Mouse (Mus musculus): ENCODE measurements at regions not wholly inside any gene's neighbourhood (a gene's known extent, or its start where the extent isn't known, plus 50 kb on each side); places are given as distances from the start of the nearest gene placed in this dataset.

- no peak for ATAC-seq
- H3K4me1 ChIP-seq (ENCODE audit: insufficient read depth, low read depth, low read length), result no peaks in the 10 kb centered on the region
- TF ChIP-seq EP300 (IDR thresholded peaks at IDR 0.05) (no peak), CTCF (IDR thresholded peaks at IDR 0.05) (no peak)
- DNase-seq (ENCODE audit: low spot score), result no peak
- WGBS, result 87% methylated on average over 3 of the region's 3 CpGs
- H3K4me2 ChIP-seq (replicated peaks; ENCODE audit: low read depth, low read length), result no peak overlapping the region
- H3K27me3 ChIP-seq (replicated peaks; ENCODE audit: insufficient read depth, low read length), result no peaks in the 10 kb centered on the region
- no peak overlapping the region for H3K9ac ChIP-seq (replicated peaks; ENCODE audit: low read depth)
- H3K4me3 ChIP-seq (ENCODE audit: low read depth, low read length), result no peak overlapping the region
- H3K9me3 ChIP-seq (ENCODE audit: low read length), result no peaks in the 10 kb centered on the region
- no peaks in the 10 kb centered on the region for H3K36me3 ChIP-seq (ENCODE audit: insufficient read depth, low read length)
- H3K27ac ChIP-seq (ENCODE audit: low read length), result no peak overlapping the region
Measured at GRCm38 (mm10) chr12:102057979-102058378, 70.6 kb upstream of the Slc24a4 start.

DNA sequence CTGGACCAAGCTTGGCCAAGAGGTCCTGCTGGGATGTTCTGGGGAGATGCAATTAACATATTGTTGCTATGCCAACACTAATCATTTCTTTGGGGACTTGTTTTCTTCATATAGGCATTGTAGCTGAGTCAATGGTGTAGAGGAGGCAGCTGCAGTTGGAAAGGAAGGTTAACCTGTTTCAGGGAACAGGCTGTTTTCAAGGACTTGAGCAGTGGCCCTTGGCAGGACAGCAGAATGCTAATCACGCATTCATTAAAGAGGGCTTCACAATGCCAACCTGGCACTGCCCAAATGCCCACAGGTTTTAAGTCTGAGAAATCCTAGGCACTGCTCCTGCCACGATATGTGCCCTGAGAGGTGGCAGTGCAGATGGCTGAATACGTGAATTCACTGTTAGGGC is 70.1 kb upstream of the Slc24a4 start:
- Histone ChIP-seq H3K4me3 (ENCODE audit: low read depth, low read length) (no peak overlapping the region), H3K4me2 (replicated peaks; ENCODE audit: low read depth, low read length) (no peak overlapping the region), H3K27ac (ENCODE audit: low read length) (no peak overlapping the region), H3K27me3 (replicated peaks; ENCODE audit: insufficient read depth, low read length) (no peaks in the 10 kb centered on the region), H3K9me3 (ENCODE audit: low read length) (no peaks in the 10 kb centered on the region), H3K4me1 (ENCODE audit: insufficient read depth, low read depth, low read length) (no peaks in the 10 kb centered on the region), H3K9ac (replicated peaks; ENCODE audit: low read depth) (no peak overlapping the region), H3K36me3 (ENCODE audit: insufficient read depth, low read length) (no peaks in the 10 kb centered on the region)
- ATAC-seq (no peak), DNase-seq (ENCODE audit: low spot score) (no peak)
- no peak for TF ChIP-seq CTCF (IDR thresholded peaks at IDR 0.05)
- TF ChIP-seq EP300 (IDR thresholded peaks at IDR 0.05), result no peak
- 83% methylated on average over 3 of the region's 3 CpGs for whole genome bisulfite sequencing

DNA sequence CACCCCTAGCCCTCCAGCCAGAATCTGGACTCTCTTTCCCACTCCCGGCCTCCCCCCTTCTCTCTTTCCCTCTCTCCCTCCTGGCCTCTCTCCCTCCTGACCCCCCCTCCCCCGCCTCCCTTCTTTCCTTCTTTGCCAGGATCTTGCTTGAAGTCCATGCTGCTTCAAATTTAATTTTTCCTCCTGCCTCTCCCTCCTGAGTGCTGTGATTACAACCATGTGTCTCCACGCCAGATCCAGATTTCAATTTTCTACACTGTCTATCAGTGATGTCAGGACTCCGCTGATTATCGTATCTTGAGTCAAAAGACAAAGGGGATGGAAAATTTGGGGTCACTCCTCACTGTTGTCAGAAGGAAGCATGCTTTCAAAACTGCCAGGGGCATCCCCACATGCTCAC is 67.4 kb upstream of the Slc24a4 start:
- Histone ChIP-seq H3K9ac (replicated peaks; ENCODE audit: low read depth) (no peak overlapping the region), H3K27ac (ENCODE audit: low read length) (no peak overlapping the region), H3K4me3 (ENCODE audit: low read depth, low read length) (no peak overlapping the region), H3K4me2 (replicated peaks; ENCODE audit: low read depth, low read length) (no peak overlapping the region), H3K27me3 (replicated peaks; ENCODE audit: insufficient read depth, low read length) (no peaks in the 10 kb centered on the region), H3K36me3 (ENCODE audit: insufficient read depth, low read length) (no peaks in the 10 kb centered on the region), H3K9me3 (ENCODE audit: low read length) (no peaks in the 10 kb centered on the region), H3K4me1 (ENCODE audit: insufficient read depth, low read depth, low read length) (no peaks in the 10 kb centered on the region)
- TF ChIP-seq CTCF (IDR thresholded peaks at IDR 0.05), result no peak
- TF ChIP-seq EP300 (IDR thresholded peaks at IDR 0.05), result no peak
- 77% methylated on average over 5 of the region's 5 CpGs for WGBS
- no peak for DNase-seq (ENCODE audit: low spot score)
- no peak for ATAC-seq

GRCm38 (mm10) chr12:102061657-102062614 is 66.6 kb upstream of the Slc24a4 start:
- no peak overlapping the region for H3K27ac ChIP-seq (ENCODE audit: low read length)
- no peak for TF ChIP-seq EP300 (IDR thresholded peaks at IDR 0.05)
- TF ChIP-seq CTCF (IDR thresholded peaks at IDR 0.05), result no peak
- no peaks in the 10 kb centered on the region for H3K36me3 ChIP-seq (ENCODE audit: insufficient read depth, low read length)
- H3K4me3 ChIP-seq (ENCODE audit: low read depth, low read length), result no peak overlapping the region
- no peaks in the 10 kb centered on the region for H3K9me3 ChIP-seq (ENCODE audit: low read length)
- no peaks in the 10 kb centered on the region for H3K4me1 ChIP-seq (ENCODE audit: insufficient read depth, low read depth, low read length)
- H3K27me3 ChIP-seq (replicated peaks; ENCODE audit: insufficient read depth, low read length), result no peaks in the 10 kb centered on the region
- H3K4me2 ChIP-seq (replicated peaks; ENCODE audit: low read depth, low read length), result no peak overlapping the region
- 52% methylated on average over 7 of the region's 7 CpGs for WGBS
- no peak overlapping the region for H3K9ac ChIP-seq (replicated peaks; ENCODE audit: low read depth)
- DNase-seq (ENCODE audit: low spot score), result no peak
- 0 out of 2 replicates have a peak, but pooled peaks have one; percentile 26 for ATAC-seq

DNA sequence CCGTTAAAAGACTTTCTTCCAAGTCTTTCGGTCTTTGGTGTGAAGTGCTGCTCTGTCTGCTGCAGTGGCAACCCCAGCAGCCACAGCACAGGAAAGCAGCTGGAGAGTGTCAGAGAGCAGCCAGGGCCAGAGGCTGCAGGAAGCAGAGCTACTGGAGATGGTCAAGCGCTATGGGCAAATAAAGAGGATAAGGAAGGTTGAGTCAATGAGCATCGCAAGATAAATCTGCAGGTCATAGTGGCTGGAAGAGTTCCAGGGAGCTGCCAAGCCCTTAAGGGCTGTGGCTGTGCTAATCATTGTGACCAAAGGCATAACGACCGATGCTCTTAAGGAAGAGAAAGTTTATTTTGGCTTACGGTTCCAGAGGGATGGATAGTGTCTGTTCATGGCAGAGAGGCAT is 65.9 kb upstream of the Slc24a4 start:
- TF ChIP-seq EP300 (IDR thresholded peaks at IDR 0.05), result no peak
- no peak for TF ChIP-seq CTCF (IDR thresholded peaks at IDR 0.05)
- no peaks in the 10 kb centered on the region for H3K36me3 ChIP-seq (ENCODE audit: insufficient read depth, low read length)
- no peak overlapping the region for H3K27ac ChIP-seq (ENCODE audit: low read length)
- 24% methylated on average over 7 of the region's 7 CpGs for WGBS
- H3K4me3 ChIP-seq (ENCODE audit: low read depth, low read length), result no peak overlapping the region
- H3K27me3 ChIP-seq (replicated peaks; ENCODE audit: insufficient read depth, low read length), result no peaks in the 10 kb centered on the region
- no peak overlapping the region for H3K4me2 ChIP-seq (replicated peaks; ENCODE audit: low read depth, low read length)
- ATAC-seq, result peak; percentile 21; the same call in 1 of the 2 replicates
- peak; percentile 29 for DNase-seq (ENCODE audit: low spot score)
- H3K9me3 ChIP-seq (ENCODE audit: low read length), result no peaks in the 10 kb centered on the region
- no peaks in the 10 kb centered on the region for H3K4me1 ChIP-seq (ENCODE audit: insufficient read depth, low read depth, low read length)
- no peak overlapping the region for H3K9ac ChIP-seq (replicated peaks; ENCODE audit: low read depth)

GRCm38 (mm10) chr12:102063211-102063610 is 65.3 kb upstream of the Slc24a4 start:
- no peak for DNase-seq (ENCODE audit: low spot score)
- Histone ChIP-seq H3K4me1 (ENCODE audit: insufficient read depth, low read depth, low read length) (no peaks in the 10 kb centered on the region), H3K9me3 (ENCODE audit: low read length) (no peaks in the 10 kb centered on the region), H3K36me3 (ENCODE audit: insufficient read depth, low read length) (no peaks in the 10 kb centered on the region), H3K27ac (ENCODE audit: low read length) (no peak overlapping the region), H3K9ac (replicated peaks; ENCODE audit: low read depth) (no peak overlapping the region), H3K4me3 (ENCODE audit: low read depth, low read length) (no peak overlapping the region), H3K4me2 (replicated peaks; ENCODE audit: low read depth, low read length) (no peak overlapping the region), H3K27me3 (replicated peaks; ENCODE audit: insufficient read depth, low read length) (no peaks in the 10 kb centered on the region)
- no peak for ATAC-seq
- WGBS, result 85% methylated on average over 6 of the region's 6 CpGs
- TF ChIP-seq EP300 (IDR thresholded peaks at IDR 0.05) (no peak), CTCF (IDR thresholded peaks at IDR 0.05) (no peak)

Measured in lung, postnatal 0 days (tissue).